Mouse (Mus musculus) CH12.LX (cell line): ENCODE measurements around the gene Slc25a20. TPM values are rescaled to one million over a fixed set of nuclear protein-coding genes. Genes with fewer than 3 reads are reported as not detected.

Experiments used
- DNase-seq: peaks from one replicate; pipeline ENCODE4 v3.0.0-alpha.2; 2013; ENCODE audit errors: extremely low read depth
- H3K27ac ChIP-seq: 2 replicates; pipeline ENCODE4 v1.5.1; 2012; ENCODE audit warnings: low read depth, mild to moderate bottlenecking, control low read depth, moderate library complexity; ENCODE audit not compliant: insufficient read depth
- H3K27me3 ChIP-seq: replicated peaks from 2 replicates; pipeline ENCODE3; 2012; ENCODE audit warnings: inconsistent platforms
- H3K36me3 ChIP-seq, 2 experiments: replicated peaks in 1 of 2; 2 replicates each; pipeline versions ENCODE3 to v1.6.1; 2012; ENCODE audit warnings: inconsistent platforms in 1 of 2, low read length in 1 of 2, mild to moderate bottlenecking in 1 of 2, mixed read lengths in 1 of 2, moderate library complexity in 1 of 2; ENCODE audit not compliant: control insufficient read depth in 1 of 2, insufficient read depth in 1 of 2
- H3K4me1 ChIP-seq, 2 experiments: 2 replicates each; pipeline ENCODE4 v1.6.1; 2012; ENCODE audit warnings: inconsistent platforms in 1 of 2, moderate library complexity in 1 of 2; ENCODE audit not compliant: insufficient read depth in 2 of 2, control insufficient read depth in 1 of 2
- H3K4me2 ChIP-seq: 2 replicates; pipeline ENCODE4 v1.6.1; 2012; ENCODE audit warnings: low read depth, mild to moderate bottlenecking, control low read depth; ENCODE audit not compliant: poor library complexity, insufficient read depth, severe bottlenecking
- H3K4me3 ChIP-seq, 3 experiments: fragments of 150-350 bp in 1 of 3; sonication (generic) in 1 of 3; replicated peaks in 1 of 3; 2 replicates each; pipeline versions ENCODE3 to v1.5.1; 2011 to 2012; ENCODE audit warnings: low read depth in 2 of 3, low read length in 2 of 3, mild to moderate bottlenecking in 2 of 3, moderate library complexity in 2 of 3, control low read depth in 1 of 3, improper control_type of control experiment in 1 of 3, inconsistent platforms in 1 of 3, mixed read lengths in 1 of 3; ENCODE audit not compliant: poor library complexity in 1 of 3
- H3K79me2 ChIP-seq: replicated peaks from 2 replicates; pipeline ENCODE4 v1.6.1; 2012; ENCODE audit warnings: mild to moderate bottlenecking, moderate library complexity; ENCODE audit not compliant: control insufficient read depth, poor library complexity, insufficient read depth, severe bottlenecking; ENCODE audit errors: extremely low read depth
- H3K9ac ChIP-seq: 2 replicates; pipeline ENCODE4 v1.6.1; 2012; ENCODE audit warnings: low read depth, mild to moderate bottlenecking, control low read depth, moderate library complexity; ENCODE audit not compliant: insufficient read depth
- H3K9me3 ChIP-seq: replicated peaks from 2 replicates; pipeline ENCODE3; 2012; ENCODE audit warnings: low read length, inconsistent platforms, mixed read lengths
- BHLHE40 ChIP-seq: IDR thresholded peaks from 2 replicates; pipeline ENCODE4 v1.6.1; 2011; ENCODE audit warnings: mild to moderate bottlenecking, low read depth, low read length, improper control_type of control experiment
- CHD1 ChIP-seq: IDR thresholded peaks from 2 replicates; pipeline ENCODE4 v1.6.1; 2012; ENCODE audit warnings: low read depth, low read length, improper control_type of control experiment, inconsistent platforms
- CTCF ChIP-seq, 2 experiments: IDR thresholded peaks in 1 of 2; conservative IDR thresholded peaks in 1 of 2; 2 replicates each; pipeline ENCODE4 v1.5.1; 2011 to 2012; ENCODE audit warnings: low read depth in 2 of 2, low read length in 2 of 2, improper control_type of control experiment in 1 of 2, inconsistent platforms in 1 of 2, mild to moderate bottlenecking in 1 of 2, moderate library complexity in 1 of 2
- ELF1 ChIP-seq: IDR thresholded peaks from 2 replicates; pipeline ENCODE4 v1.6.1; 2014; ENCODE audit warnings: low read depth, mild to moderate bottlenecking, inconsistent platforms, low read length, improper control_type of control experiment
- GABPA ChIP-seq: IDR thresholded peaks from 2 replicates; pipeline ENCODE4 v1.6.1; 2012; ENCODE audit warnings: low read depth, low read length, improper control_type of control experiment, inconsistent platforms; ENCODE audit not compliant: insufficient replicate concordance
- JUN ChIP-seq: IDR thresholded peaks from 2 replicates; pipeline ENCODE4 v1.6.1; 2011; ENCODE audit warnings: low read depth, mild to moderate bottlenecking, low read length, improper control_type of control experiment, moderate library complexity; ENCODE audit not compliant: insufficient read depth
- MAFK ChIP-seq: IDR thresholded peaks from 2 replicates; pipeline ENCODE4 v1.6.1; 2011; ENCODE audit warnings: low read length, improper control_type of control experiment; ENCODE audit not compliant: insufficient replicate concordance
- NELFE ChIP-seq: IDR thresholded peaks from 2 replicates; pipeline ENCODE4 v1.6.1; 2011; ENCODE audit warnings: low read depth, low read length, improper control_type of control experiment
- NRF1 ChIP-seq: IDR thresholded peaks from 2 replicates; pipeline ENCODE4 v1.6.1; 2014; ENCODE audit warnings: low read depth, mild to moderate bottlenecking, inconsistent platforms, low read length, improper control_type of control experiment, moderate library complexity
- POLR2AphosphoS2 ChIP-seq: IDR thresholded peaks from 2 replicates; pipeline ENCODE4 v1.6.1; 2011; ENCODE audit warnings: low read depth, low read length, improper control_type of control experiment
- RAD21 ChIP-seq: IDR thresholded peaks from 2 replicates; pipeline ENCODE4 v1.6.1; 2011; ENCODE audit warnings: low read depth, mild to moderate bottlenecking, low read length, improper control_type of control experiment, moderate library complexity
- SIN3A ChIP-seq: IDR thresholded peaks from 2 replicates; pipeline ENCODE4 v1.6.1; 2012; ENCODE audit warnings: low read length, improper control_type of control experiment, inconsistent platforms
- SMC3 ChIP-seq: IDR thresholded peaks from 2 replicates; pipeline ENCODE4 v1.6.1; 2011; ENCODE audit warnings: low read depth, low read length, improper control_type of control experiment
- TCF12 ChIP-seq: IDR thresholded peaks from 2 replicates; pipeline ENCODE4 v1.6.1; 2014; ENCODE audit warnings: low read depth, mild to moderate bottlenecking, inconsistent platforms, low read length, improper control_type of control experiment
- UBTF ChIP-seq: IDR thresholded peaks from 2 replicates; pipeline ENCODE4 v1.6.1; 2012; ENCODE audit warnings: low read depth, mild to moderate bottlenecking, inconsistent platforms, low read length, improper control_type of control experiment, moderate library complexity
- USF2 ChIP-seq: conservative IDR thresholded peaks from 2 replicates; pipeline ENCODE4 v1.6.1; 2011; ENCODE audit warnings: low read depth, low read length, improper control_type of control experiment
- dilution Hi-C: fragments of 300-500 bp; cut with MboI; formaldehyde crosslinking; loops from 2 replicates; pipeline ENCODE4 v1.14.3; 2020; ENCODE audit warnings: low sequenced_read_pairs; ENCODE audit not compliant: extremely low pct_unique_long_range_greater_than_20kb, extremely low pct_ligation_motif_present
- in situ Hi-C: fragments of 300-500 bp; cut with MboI; formaldehyde crosslinking; loops from 3 replicates; pipeline ENCODE4 v1.14.3; 2019; ENCODE audit warnings: low sequenced_read_pairs, low pct_ligation_motif_present, low pct_unique_long_range_greater_than_20kb, mixed read lengths
- polyA plus RNA-seq: library from polyadenylated mRNA; unstranded; fragments of >175 nt; gene quantifications from 2 replicates; pipeline ENCODE4 v1.2.1, GENCODE M21; 2012; ENCODE audit warnings: low read depth; ENCODE audit not compliant: insufficient read length
- total RNA-seq, 2 experiments: library from RNA; depleted of rRNA; stranded (reverse); fragments of 300-350 nt in 1 of 2; fragments of >200 nt in 1 of 2; gene quantifications; 2 replicates each; pipeline ENCODE4 v1.2.3; 2012 to 2014

Gene Slc25a20
- total and polyA plus RNA-seq, 3 experiments: 15.9 to 18.9 (median 16.7) TPM

DNA sequence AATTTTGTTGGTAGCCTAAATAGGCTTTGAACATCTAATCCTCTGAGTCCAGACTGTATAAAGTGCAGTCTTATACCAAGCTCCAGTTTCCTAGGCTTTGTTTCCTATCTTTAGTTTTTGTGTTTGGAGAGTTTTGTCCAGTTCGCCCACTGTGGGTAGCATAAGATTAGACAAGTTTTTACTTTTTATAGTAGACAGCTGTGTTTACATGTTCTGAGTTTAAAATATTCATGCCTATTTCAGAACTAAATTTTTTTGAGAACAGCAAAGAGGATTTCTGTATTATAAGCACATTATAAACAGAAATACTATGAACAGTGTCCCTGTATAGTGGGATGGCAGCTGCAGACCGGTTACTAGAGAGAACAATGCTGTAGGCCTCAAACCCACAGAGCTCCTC, 45.3 kb downstream of the Slc25a20 start:
- dilution Hi-C loops: no loop called here
- Histone ChIP-seq H3K27me3 (no peaks in the 10 kb centered on the region), H3K4me2 (no peak overlapping the region), H3K9me3 (peaks cover 3% of the 10 kb centered on the region), H3K27ac (no peak overlapping the region)
- no peak for DNase-seq
- TF ChIP-seq GABPA: no peak
- no peak for TF ChIP-seq CTCF (conservative IDR thresholded peaks at IDR 0.05 in 1 of 2, IDR thresholded peaks at IDR 0.05 in 1 of 2; ENCODE audit: low read depth in 2 of 2, low read length in 2 of 2)
- TF ChIP-seq SMC3: no peak
- TF ChIP-seq, all 38 proteins: peak for 0
- Histone ChIP-seq H3K79me2 (peaks cover 19% of the 10 kb centered on the region), H3K36me3 (peaks cover 0 to 37% of the 10 kb centered on the region in 2 experiments), H3K4me1 (peaks cover 0 to 20% of the 10 kb centered on the region in 2 experiments; a peak in 2 of 4 replicates), H3K9ac (no peak overlapping the region), H3K4me3 (no peak overlapping the region)
- in situ Hi-C loops: no loop called here

DNA sequence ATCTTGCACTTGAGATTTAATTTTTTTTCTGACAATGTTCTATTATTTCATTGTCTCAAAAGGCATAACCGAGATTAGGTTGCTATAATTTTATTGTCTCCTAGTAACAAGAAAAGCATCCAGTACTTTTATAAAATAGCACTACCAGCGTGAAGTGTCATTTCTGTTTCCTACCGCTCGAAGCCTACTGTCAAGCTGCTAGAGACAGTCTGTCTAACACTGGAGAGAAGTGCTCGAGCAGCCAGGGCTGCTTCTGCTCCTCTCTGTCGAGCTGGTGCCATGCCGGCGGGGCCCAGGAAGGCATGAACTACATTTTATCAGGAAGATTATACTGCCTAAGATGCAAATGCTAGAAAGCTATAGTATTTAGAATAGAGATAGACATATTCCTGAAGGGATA, 46.9 kb downstream of the Slc25a20 start:
- Histone ChIP-seq H3K4me3 (no peak overlapping the region), H3K27me3 (no peaks in the 10 kb centered on the region), H3K79me2 (peaks cover 26% of the 10 kb centered on the region), H3K4me1 (peaks cover 0 to 12% of the 10 kb centered on the region in 2 experiments; a peak in 2 of 4 replicates)
- in situ Hi-C loops: no loop called here
- TF ChIP-seq NRF1 (no peak), SIN3A (no peak), JUN (no peak), CHD1 (no peak), TCF12 (no peak), POLR2AphosphoS2 (no peak), USF2 (no peak), GABPA (no peak), ELF1 (no peak), NELFE (no peak), UBTF (no peak), MAFK (no peak), BHLHE40 (no peak), RAD21 (no peak)
- TF ChIP-seq, all 38 proteins: peak for 0
- Histone ChIP-seq H3K9me3 (peaks cover 3% of the 10 kb centered on the region), H3K36me3 (peaks cover 0 to 33% of the 10 kb centered on the region in 2 experiments), H3K9ac (no peak overlapping the region), H3K27ac (no peak overlapping the region), H3K4me2 (no peak overlapping the region)
- DNase-seq: no peak
- dilution Hi-C loops: no loop called here
